Mouse (Mus musculus): ENCODE data around the gene Inhbc. TPM values are rescaled to one million over a fixed set of nuclear protein-coding genes. Genes with fewer than 3 reads are reported as not detected.
"Not testable (repeated sequence)": the region's sequence is repeated elsewhere in the genome, so short reads cannot be mapped to it uniquely, and the experiment has no call there.

The Inhbc gene
- polyA plus RNA-seq, 1 experiment from 2014 or later, result not detected

GRCm38 (mm10) chr10:127313516-127313915 is 56.7 kb downstream of the Inhbc start:
- peaks cover 11% of the 10 kb centered on the region for H3K36me3 ChIP-seq (replicated peaks; ENCODE audit: control insufficient read depth, insufficient read depth)
- H3K27me3 ChIP-seq (ENCODE audit: control insufficient read depth, insufficient read depth, low read length); H3K4me3 ChIP-seq (replicated peaks; ENCODE audit: low read length); H3K9ac ChIP-seq; H3K9me3 ChIP-seq (ENCODE audit: control insufficient read depth, low read length); H3K27ac ChIP-seq; ATAC-seq (ENCODE audit: low FRiP score); DNase-seq (ENCODE audit: low spot score); H3K4me1 ChIP-seq (replicated peaks; ENCODE audit: control insufficient read depth, insufficient read depth, low read length); H3K4me2 ChIP-seq (replicated peaks): not testable (repeated sequence)
- 91% methylated on average over 5 of the region's 5 CpGs for WGBS

DNA sequence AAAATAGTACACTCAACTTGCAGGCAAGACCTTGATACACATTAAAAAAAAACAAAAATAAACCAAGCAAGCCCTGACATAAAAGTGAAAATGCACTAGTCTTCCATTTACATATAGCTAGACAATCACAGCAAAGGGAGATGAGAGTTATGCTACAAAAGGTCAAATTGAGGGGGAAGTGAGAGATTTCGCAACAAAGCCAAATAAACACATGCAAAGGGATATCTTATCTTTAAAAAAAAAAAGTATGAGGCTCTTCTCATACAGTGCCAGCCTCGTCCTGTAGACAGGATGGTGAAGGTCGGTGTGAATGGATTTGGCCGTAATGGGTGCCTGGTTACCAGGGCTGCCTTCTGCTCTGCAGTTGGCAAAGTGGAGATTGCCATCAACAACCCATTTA is 57.4 kb downstream of the Inhbc start:
- WGBS, result 83% methylated on average over 4 of the region's 4 CpGs
- no peaks in the 10 kb centered on the region for H3K9me3 ChIP-seq (ENCODE audit: control insufficient read depth, low read length)
- peaks cover 7% of the 10 kb centered on the region; the same call in 1 of the 2 replicates for H3K4me1 ChIP-seq (replicated peaks; ENCODE audit: control insufficient read depth, insufficient read depth, low read length)
- ATAC-seq (ENCODE audit: low FRiP score), result no peak
- no peaks in the 10 kb centered on the region for H3K27me3 ChIP-seq (ENCODE audit: control insufficient read depth, insufficient read depth, low read length)
- H3K4me3 ChIP-seq (replicated peaks; ENCODE audit: low read length), result no peak overlapping the region
- H3K36me3 ChIP-seq (replicated peaks; ENCODE audit: control insufficient read depth, insufficient read depth), result peaks cover 17% of the 10 kb centered on the region
- no peak overlapping the region for H3K9ac ChIP-seq
- no peak overlapping the region for H3K27ac ChIP-seq
- no peak for DNase-seq (ENCODE audit: low spot score)
- H3K4me2 ChIP-seq (replicated peaks), result peak overlapping the region; percentile 64; the same call in 1 of the 2 replicates

DNA sequence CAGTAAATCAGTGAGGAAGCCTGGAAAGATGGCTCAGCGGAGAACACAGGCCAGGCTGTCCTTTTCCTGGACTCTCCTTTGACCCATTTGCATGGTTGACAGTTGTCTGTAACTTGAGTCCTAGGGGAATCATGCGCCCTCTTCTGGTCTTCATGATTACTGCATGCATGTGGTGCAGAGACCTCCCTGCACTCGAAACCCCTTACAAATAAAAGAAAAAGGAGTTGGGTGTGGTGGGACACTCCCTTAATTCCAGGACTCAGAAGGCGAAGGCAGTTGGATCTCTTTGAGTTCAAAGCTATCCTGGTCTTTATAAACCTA is 57.9 kb downstream of the Inhbc start:
- Histone ChIP-seq H3K4me2 (replicated peaks) (peak overlapping the region; percentile 64), H3K4me3 (replicated peaks; ENCODE audit: low read length) (peak overlapping the region; percentile 64), H3K9ac (peak overlapping the region; percentile 56), H3K36me3 (replicated peaks; ENCODE audit: control insufficient read depth, insufficient read depth) (peaks cover 23% of the 10 kb centered on the region), H3K9me3 (ENCODE audit: control insufficient read depth, low read length) (no peaks in the 10 kb centered on the region), H3K27ac (peak overlapping the region; percentile 73), H3K4me1 (replicated peaks; ENCODE audit: control insufficient read depth, insufficient read depth, low read length) (peaks cover 7% of the 10 kb centered on the region; the same call in 1 of the 2 replicates), H3K27me3 (ENCODE audit: control insufficient read depth, insufficient read depth, low read length) (no peaks in the 10 kb centered on the region)
- 0% methylated on average over 4 of the region's 4 CpGs for WGBS
- DNase-seq (ENCODE audit: low spot score), result peak; percentile 82
- ATAC-seq (ENCODE audit: low FRiP score), result peak; percentile 51; the same call in 1 of the 2 replicates

DNA sequence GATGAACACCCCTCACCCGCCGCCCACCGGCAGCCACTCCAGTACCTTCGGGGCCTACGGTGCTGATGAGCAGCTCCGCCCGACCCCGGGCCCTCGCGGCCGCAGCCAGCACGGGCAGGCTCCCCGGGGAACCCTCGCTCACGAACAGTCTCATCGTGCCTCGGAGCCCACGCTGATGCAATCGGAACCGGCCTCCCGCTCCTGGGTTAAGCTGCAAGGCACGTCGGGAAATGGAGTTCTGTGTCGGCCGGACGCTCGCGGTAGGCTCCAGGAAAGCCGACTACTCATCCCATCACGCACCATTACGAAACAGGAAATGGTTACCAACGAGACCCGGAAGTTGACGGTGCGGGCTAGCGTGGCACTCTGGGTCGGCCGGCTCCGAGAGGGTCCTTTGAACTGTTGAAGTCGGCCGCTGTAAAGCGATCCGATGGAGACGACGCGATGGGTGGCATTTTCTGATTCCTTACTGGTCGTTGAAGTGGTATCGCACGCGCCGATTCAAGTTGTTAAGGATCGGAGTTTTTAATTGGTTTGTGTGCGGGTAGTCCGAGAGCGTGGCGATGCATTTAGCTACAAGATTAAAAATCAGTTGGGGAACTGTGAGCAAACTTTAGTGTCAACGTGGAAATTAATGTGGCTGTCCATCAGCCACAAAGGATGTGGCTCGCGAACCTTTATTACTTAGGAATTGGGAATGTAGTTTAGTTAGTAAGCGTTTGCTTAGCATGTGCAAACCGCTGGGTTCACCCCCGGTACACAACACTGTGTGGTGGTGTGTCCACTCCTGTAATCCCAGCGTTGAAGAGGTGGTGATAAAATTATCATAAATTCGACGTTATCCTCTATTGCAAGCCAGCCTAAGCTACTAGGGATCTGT is 58.5 kb downstream of the Inhbc start, which contains the start of gene Mars:
Mars (minus strand) TSS at position 311 of the 880 bp plus-strand sequence.
- Histone ChIP-seq H3K36me3 (replicated peaks; ENCODE audit: control insufficient read depth, insufficient read depth) (peaks cover 29% of the 10 kb centered on the region), H3K9ac (peak within 1 kb of the TSS; percentile 75), H3K9me3 (ENCODE audit: control insufficient read depth, low read length) (no peaks in the 10 kb centered on the region), H3K4me1 (replicated peaks; ENCODE audit: control insufficient read depth, insufficient read depth, low read length) (peaks cover 7% of the 10 kb centered on the region; the same call in 1 of the 2 replicates), H3K4me3 (replicated peaks; ENCODE audit: low read length) (peak within 1 kb of the TSS; percentile 64), H3K27ac (peak within 1 kb of the TSS; percentile 73), H3K4me2 (replicated peaks) (peak within 1 kb of the TSS; percentile 64), H3K27me3 (ENCODE audit: control insufficient read depth, insufficient read depth, low read length) (no peaks in the 10 kb centered on the region)
- under 1% methylated on average over 65 of the region's 65 CpGs for WGBS
- DNase-seq (ENCODE audit: low spot score) (peak; percentile 94), ATAC-seq (ENCODE audit: low FRiP score) (peak; percentile 97)

GRCm38 (mm10) chr10:127310523-127311475 is 59.4 kb downstream of the Inhbc start:
- no peaks in the 10 kb centered on the region for H3K9me3 ChIP-seq (ENCODE audit: control insufficient read depth, low read length)
- peak overlapping the region; percentile 64 for H3K4me3 ChIP-seq (replicated peaks; ENCODE audit: low read length)
- H3K9ac ChIP-seq, result peak overlapping the region; percentile 75
- peak overlapping the region; percentile 66 for H3K27ac ChIP-seq
- peaks cover 38% of the 10 kb centered on the region for H3K36me3 ChIP-seq (replicated peaks; ENCODE audit: control insufficient read depth, insufficient read depth)
- peaks cover 7% of the 10 kb centered on the region; the same call in 1 of the 2 replicates for H3K4me1 ChIP-seq (replicated peaks; ENCODE audit: control insufficient read depth, insufficient read depth, low read length)
- ATAC-seq (ENCODE audit: low FRiP score) (peak; percentile 19), DNase-seq (ENCODE audit: low spot score) (peak; percentile 55)
- 40% methylated on average over 23 of the region's 23 CpGs for WGBS
- no peaks in the 10 kb centered on the region for H3K27me3 ChIP-seq (ENCODE audit: control insufficient read depth, insufficient read depth, low read length)
- peak overlapping the region; percentile 64 for H3K4me2 ChIP-seq (replicated peaks)

DNA sequence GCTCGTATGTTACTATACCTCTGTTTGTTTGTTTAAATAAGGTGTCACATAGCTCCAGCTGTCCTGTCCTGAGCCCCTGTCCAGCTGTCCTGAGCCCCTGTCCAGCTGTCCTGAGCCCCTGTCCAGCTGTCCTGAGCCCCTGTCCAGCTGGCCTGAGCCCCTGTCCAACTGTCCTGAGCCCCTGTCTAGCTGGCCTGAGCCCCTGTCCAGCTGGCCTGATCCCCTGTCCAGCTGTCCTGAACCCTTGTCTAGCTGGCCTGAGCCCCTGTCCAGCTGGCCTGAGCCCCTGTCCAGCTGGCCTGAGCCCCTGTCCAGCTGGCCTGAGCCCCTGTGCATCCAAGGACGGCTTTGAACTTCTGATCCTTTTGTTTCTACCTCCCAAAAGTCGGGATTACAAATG is 61.1 kb downstream of the Inhbc start:
- not testable (repeated sequence) for DNase-seq (ENCODE audit: low spot score); H3K9ac ChIP-seq; H3K4me3 ChIP-seq (replicated peaks; ENCODE audit: low read length); ATAC-seq (ENCODE audit: low FRiP score); H3K9me3 ChIP-seq (ENCODE audit: control insufficient read depth, low read length); H3K27ac ChIP-seq; H3K27me3 ChIP-seq (ENCODE audit: control insufficient read depth, insufficient read depth, low read length); H3K4me1 ChIP-seq (replicated peaks; ENCODE audit: control insufficient read depth, insufficient read depth, low read length); H3K4me2 ChIP-seq (replicated peaks)
- peaks cover 54% of the 10 kb centered on the region for H3K36me3 ChIP-seq (replicated peaks; ENCODE audit: control insufficient read depth, insufficient read depth)
- WGBS, result 96% methylated on average over 3 of the region's 3 CpGs

Other genes with a start within 250 kb of the Inhbc start
- 78.1 and 83.0 TPM in 2 replicates for gene Os9, start 249.3 kb downstream of the Inhbc start, polyA plus RNA-seq (2014; fragmentation: Nextera tagmentation; extraction: Ambion mirVana)
- gene B4galnt1, start 205.2 kb downstream of the Inhbc start, polyA plus RNA-seq (2014; fragmentation: Nextera tagmentation; extraction: Ambion mirVana), result 73.7 and 79.1 TPM in 2 replicates
- 0.94 and 0.99 TPM in 2 replicates for gene Slc26a10, start 189.8 kb downstream of the Inhbc start, polyA plus RNA-seq (2014; fragmentation: Nextera tagmentation; extraction: Ambion mirVana)
- gene Arhgef25, start 180.3 kb downstream of the Inhbc start, polyA plus RNA-seq (2014; fragmentation: Nextera tagmentation; extraction: Ambion mirVana), result 23.5 and 25.5 TPM in 2 replicates
- gene Dtx3, start 174.7 kb downstream of the Inhbc start, polyA plus RNA-seq (2014; fragmentation: Nextera tagmentation; extraction: Ambion mirVana), result 223 and 231 TPM in 2 replicates
- gene Pip4k2c, start 158.8 kb downstream of the Inhbc start, polyA plus RNA-seq (2014; fragmentation: Nextera tagmentation; extraction: Ambion mirVana), result 16.8 and 17.1 TPM in 2 replicates
- gene Kif5a, start 107.1 kb downstream of the Inhbc start, polyA plus RNA-seq (2014; fragmentation: Nextera tagmentation; extraction: Ambion mirVana), result 118 and 129 TPM in 2 replicates
- gene Dctn2, start 104.1 kb downstream of the Inhbc start, polyA plus RNA-seq (2014; fragmentation: Nextera tagmentation; extraction: Ambion mirVana), result 281 and 296 TPM in 2 replicates
- 16.2 and 20.0 TPM in 2 replicates for gene Mbd6, start 81.4 kb downstream of the Inhbc start, polyA plus RNA-seq (2014; fragmentation: Nextera tagmentation; extraction: Ambion mirVana)
- gene Mars, start 58.6 kb downstream of the Inhbc start, polyA plus RNA-seq (2014; fragmentation: Nextera tagmentation; extraction: Ambion mirVana), result 113 and 124 TPM in 2 replicates
- 0.88 and 1.1 TPM in 2 replicates for gene Arhgap9, start 48.5 kb downstream of the Inhbc start, polyA plus RNA-seq (2014; fragmentation: Nextera tagmentation; extraction: Ambion mirVana)
- 1.3 and 1.6 TPM in 2 replicates for gene Gli1, start 28.5 kb downstream of the Inhbc start, polyA plus RNA-seq (2014; fragmentation: Nextera tagmentation; extraction: Ambion mirVana)
- gene Inhbe, start 16.0 kb downstream of the Inhbc start, polyA plus RNA-seq (2014; fragmentation: Nextera tagmentation; extraction: Ambion mirVana), result 0.04 TPM in 1 of 2 replicates, not detected in the other
- 32.3 and 37.8 TPM in 2 replicates for gene R3hdm2, start 9.9 kb upstream of the Inhbc start, polyA plus RNA-seq (2014; fragmentation: Nextera tagmentation; extraction: Ambion mirVana)
- gene Stac3, start 131.3 kb upstream of the Inhbc start, polyA plus RNA-seq (2014; fragmentation: Nextera tagmentation; extraction: Ambion mirVana), result 0.60 TPM in 1 of 2 replicates, not detected in the other
- gene Ndufa4l2, start 144.5 kb upstream of the Inhbc start, polyA plus RNA-seq (2014; fragmentation: Nextera tagmentation; extraction: Ambion mirVana), result 12.7 and 18.0 TPM in 2 replicates
- gene Shmt2, start 152.0 kb upstream of the Inhbc start, polyA plus RNA-seq (2014; fragmentation: Nextera tagmentation; extraction: Ambion mirVana), result 45.6 and 47.4 TPM in 2 replicates
- gene Nxph4, start 164.1 kb upstream of the Inhbc start, polyA plus RNA-seq (2014; fragmentation: Nextera tagmentation; extraction: Ambion mirVana), result 94.1 and 105 TPM in 2 replicates